Mouse (Mus musculus): ENCODE data around the gene Olfr610.
"Not testable (repeated sequence)": the region's sequence is repeated elsewhere in the genome, so short reads cannot be mapped to it uniquely, and the experiment has no call there.

- TF ChIP-seq GATA1, TAL1 (IDR thresholded peaks at IDR 0.05; ENCODE audit: low read length): not testable (repeated sequence)
Observed at GRCm38 (mm10) chr7:103477106-103477505, 34.8 kb downstream of the Olfr610 start.

All from erythroblast, embryonic 14.5 days (primary cell).